Mouse (Mus musculus) heart, embryonic 13.5 days (tissue): ENCODE measurements around the gene Calm3. TPM values are rescaled to one million over a fixed set of nuclear protein-coding genes. Genes with fewer than 3 reads are reported as not detected.

ENCODE experiments used
- ATAC-seq: fragments of 200-750 bp; cut with Nextera tagmentation; 2 replicates; pipeline ENCODE4 v1.8.0; 2017; ENCODE audit warnings: moderate TSS enrichment; ENCODE audit not compliant: insufficient number of reproducible peaks, low FRiP score, low TSS enrichment; ENCODE audit errors: extremely low read depth
- H3K27ac ChIP-seq: fragments of 300-500 bp; sonication (generic); replicated peaks from 2 replicates; pipeline ENCODE4 v1.5.1; 2015; ENCODE audit warnings: moderate library complexity, mild to moderate bottlenecking, inconsistent platforms
- H3K27me3 ChIP-seq: fragments of 300-500 bp; sonication (generic); replicated peaks from 2 replicates; pipeline ENCODE4 v1.6.1; 2015; ENCODE audit warnings: mild to moderate bottlenecking, inconsistent platforms
- H3K36me3 ChIP-seq: fragments of 300-500 bp; sonication (generic); 2 replicates; pipeline ENCODE4 v1.6.1; 2015; ENCODE audit warnings: mild to moderate bottlenecking, inconsistent platforms
- H3K4me1 ChIP-seq: fragments of 300-500 bp; sonication (generic); 2 replicates; pipeline ENCODE4 v1.6.1; 2015; ENCODE audit warnings: inconsistent platforms
- H3K4me2 ChIP-seq: fragments of 300-500 bp; sonication (generic); 2 replicates; pipeline ENCODE4 v1.6.1; 2015; ENCODE audit warnings: inconsistent platforms, mild to moderate bottlenecking, moderate library complexity
- H3K4me3 ChIP-seq: fragments of 300-500 bp; sonication (generic); 2 replicates; pipeline ENCODE4 v1.5.1; 2015; ENCODE audit warnings: moderate library complexity, mild to moderate bottlenecking, inconsistent platforms
- H3K9ac ChIP-seq: fragments of 300-500 bp; sonication (generic); 2 replicates; pipeline ENCODE4 v1.6.1; 2015; ENCODE audit warnings: inconsistent platforms, mild to moderate bottlenecking, moderate library complexity
- H3K9me3 ChIP-seq: fragments of 300-500 bp; sonication (generic); 2 replicates; pipeline ENCODE4 v1.6.1; 2016; ENCODE audit warnings: inconsistent platforms
- WGBS: fragments of 180-500 bp; shearing (Covaris S2); methylation state at CpG from one replicate; pipeline ENCODE4 v1.1.7; 2015; ENCODE audit warnings: mixed read lengths; 5-methylcytosine and 5-hydroxymethylcytosine counted together
- polyA plus RNA-seq: library from polyadenylated mRNA; unstranded; fragments of >200 nt; fragmentation: Nextera tagmentation; extraction: Ambion mirVana; gene quantifications from 2 replicates; pipeline ENCODE4 v1.2.1, GENCODE M21; 2015

Calm3 gene
- polyA plus RNA-seq, 1 experiment from 2014 or later: 85.5 TPM

DNA sequence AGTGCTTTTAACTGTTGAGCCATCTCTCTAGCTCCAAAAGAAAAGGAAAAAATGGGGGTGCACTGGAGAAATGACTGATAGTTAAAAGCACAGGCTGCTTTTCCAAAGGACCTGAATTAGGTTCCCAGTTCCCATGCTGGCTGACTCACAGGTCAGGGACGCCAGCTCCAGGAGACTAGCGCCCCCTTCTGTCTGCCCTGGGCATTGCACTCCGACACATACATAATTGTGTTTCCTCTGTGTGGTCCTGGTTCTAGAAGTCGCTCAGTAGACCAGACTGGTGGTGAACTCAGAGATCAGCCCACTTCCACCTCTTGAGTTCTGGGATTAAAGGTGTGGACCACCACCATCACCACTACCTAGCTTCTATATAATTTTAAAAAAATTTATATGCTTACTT lies 13.4 kb upstream of the Calm3 start:
- Histone ChIP-seq H3K9me3 (no peaks in the 10 kb centered on the region), H3K4me1 (peaks cover 17% of the 10 kb centered on the region), H3K4me2 (no peak overlapping the region), H3K4me3 (no peak overlapping the region), H3K27ac (no peak overlapping the region), H3K27me3 (no peaks in the 10 kb centered on the region), H3K9ac (no peak overlapping the region), H3K36me3 (no peaks in the 10 kb centered on the region)
- ATAC-seq: no peak
- WGBS: 39% methylated on average over 4 of the region's 4 CpGs

DNA sequence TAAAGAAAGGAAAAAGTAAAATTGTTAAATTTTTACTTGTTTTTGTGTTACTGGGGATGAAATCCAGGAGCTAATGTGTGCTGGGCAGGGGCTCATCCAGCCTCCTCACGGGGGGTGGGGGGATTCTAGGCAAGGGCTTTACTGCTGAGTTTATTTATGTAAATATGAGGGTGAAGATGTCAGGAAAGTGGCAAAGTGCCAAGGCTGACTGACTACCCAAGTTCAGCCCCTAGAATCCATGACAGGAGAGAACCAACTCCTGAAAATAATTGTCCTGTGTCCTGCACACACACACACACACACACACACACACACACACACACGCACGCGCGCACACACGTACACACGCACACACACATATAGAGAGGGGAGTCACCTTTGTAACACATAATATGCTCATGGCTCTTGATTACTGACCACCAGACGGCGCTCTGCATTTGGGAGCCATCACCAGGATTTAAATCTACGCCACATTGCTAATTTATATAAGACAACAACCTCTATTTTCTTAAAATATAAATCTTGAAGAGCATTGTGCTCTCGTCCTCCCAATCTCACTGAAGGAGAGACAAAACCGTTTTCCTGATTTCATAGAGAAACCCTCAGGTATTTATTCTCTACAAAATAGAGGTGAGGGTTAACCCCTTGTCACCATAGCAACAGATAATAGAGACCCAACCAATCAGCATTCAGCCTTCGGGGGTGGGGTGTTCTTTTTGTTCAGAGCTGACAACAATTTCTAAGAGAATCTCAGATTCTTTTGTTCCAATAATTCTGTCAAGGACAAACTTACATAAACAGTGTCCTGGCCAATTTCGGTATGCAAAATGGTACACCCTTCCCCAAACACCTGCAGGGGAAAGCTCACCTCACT lies 9.0 kb upstream of the Calm3 start:
- Histone ChIP-seq H3K4me2 (no peak overlapping the region), H3K36me3 (no peaks in the 10 kb centered on the region), H3K27ac (no peak overlapping the region), H3K9ac (no peak overlapping the region), H3K4me1 (no peaks in the 10 kb centered on the region; the same call in 1 of the 2 replicates), H3K27me3 (no peaks in the 10 kb centered on the region), H3K4me3 (no peak overlapping the region), H3K9me3 (no peaks in the 10 kb centered on the region)
- WGBS: 37% methylated on average over 14 of the region's 14 CpGs
- no peak for ATAC-seq

DNA sequence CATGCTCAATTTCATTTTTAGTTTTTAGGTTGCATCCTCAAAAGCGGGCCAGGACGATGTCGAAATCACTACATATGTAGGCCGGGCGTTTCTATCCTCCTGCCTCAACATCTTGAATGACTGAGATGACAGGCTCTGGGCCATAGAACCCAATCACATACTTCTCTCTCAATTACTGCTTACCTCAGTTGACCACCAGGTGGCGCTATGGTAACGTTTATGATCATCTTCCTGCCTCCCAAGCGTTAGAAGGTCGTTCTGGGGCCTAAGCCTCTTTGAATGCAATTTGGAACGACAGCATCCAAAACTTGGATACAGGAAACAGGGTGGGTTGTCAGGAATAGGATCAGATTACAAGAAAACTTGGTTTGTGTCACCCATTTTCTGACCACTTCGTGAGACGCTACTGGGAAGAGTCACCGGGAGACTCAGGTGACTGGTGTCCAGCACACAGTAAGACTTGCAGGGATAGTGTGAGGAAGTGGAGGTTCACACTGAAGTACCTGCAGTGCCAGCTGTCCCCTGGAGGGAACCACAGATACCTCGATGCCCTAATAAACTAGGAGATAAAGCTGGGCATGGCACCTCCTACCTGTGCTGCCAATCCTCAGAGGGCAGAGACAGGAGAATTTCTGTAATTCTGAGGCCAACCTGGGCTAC lies 8.2 kb upstream of the Calm3 start:
- WGBS: 17% methylated on average over 14 of the region's 14 CpGs
- ATAC-seq: no peak
- no peaks in the 10 kb centered on the region for H3K36me3 ChIP-seq

DNA sequence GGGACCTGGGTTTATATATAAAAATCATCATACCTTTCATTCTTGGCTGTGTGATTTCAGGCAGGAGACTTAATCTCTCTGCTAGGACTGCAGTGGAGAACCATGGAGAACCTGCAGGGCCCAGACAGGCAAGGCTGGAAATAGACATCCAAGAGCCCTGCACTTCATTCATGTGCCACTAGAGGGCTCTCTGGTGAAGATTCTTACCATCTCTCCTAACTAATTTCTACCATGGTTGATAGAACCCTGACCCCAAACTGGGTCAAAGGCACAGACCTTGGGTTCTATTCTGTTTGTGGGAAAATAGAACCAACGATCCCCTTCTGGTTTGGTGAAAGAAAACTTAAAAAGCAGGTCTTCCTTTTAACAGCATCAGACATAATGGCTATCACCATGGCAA lies 6.9 kb upstream of the Calm3 start:
- no peaks in the 10 kb centered on the region for H3K9me3 ChIP-seq
- H3K9ac ChIP-seq: no peak overlapping the region
- no peaks in the 10 kb centered on the region; the same call in 1 of the 2 replicates for H3K4me1 ChIP-seq
- H3K27ac ChIP-seq: no peak overlapping the region
- no peaks in the 10 kb centered on the region for H3K36me3 ChIP-seq
- 12% methylated on average over 1 of the region's 1 CpGs for WGBS
- no peaks in the 10 kb centered on the region for H3K27me3 ChIP-seq
- no peak overlapping the region for H3K4me2 ChIP-seq
- no peak for ATAC-seq
- H3K4me3 ChIP-seq: no peak overlapping the region

More for the DNA sequence above, 8.2 kb upstream of the Calm3 start:
- Histone ChIP-seq H3K27ac (no peak overlapping the region), H3K4me3 (no peak overlapping the region), H3K4me2 (no peak overlapping the region), H3K27me3 (no peaks in the 10 kb centered on the region), H3K4me1 (no peaks in the 10 kb centered on the region; the same call in 1 of the 2 replicates), H3K9me3 (no peaks in the 10 kb centered on the region), H3K9ac (no peak overlapping the region)

DNA sequence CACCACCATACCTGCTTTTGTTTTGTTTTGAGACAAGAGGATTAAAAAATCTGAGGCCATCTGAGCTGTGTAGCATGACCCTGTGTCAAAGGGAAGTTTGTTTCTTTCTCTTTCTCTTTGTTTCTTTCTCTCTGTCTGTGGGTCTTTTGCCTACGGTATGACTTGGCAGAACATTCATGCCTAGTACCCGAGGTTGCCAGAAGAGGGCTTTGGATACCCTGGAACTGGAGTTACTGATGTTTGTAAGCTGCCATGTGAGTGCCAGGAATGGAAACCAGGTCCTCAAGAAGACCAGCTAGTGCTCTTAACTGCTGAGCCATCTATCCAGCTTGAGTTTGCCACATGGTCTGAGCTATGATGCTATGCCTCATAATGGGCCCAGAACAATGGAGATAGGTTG lies 4.4 kb upstream of the Calm3 start:
- no peaks in the 10 kb centered on the region for H3K27me3 ChIP-seq
- no peak overlapping the region for H3K27ac ChIP-seq
- WGBS: 43% methylated on average over 2 of the region's 2 CpGs
- H3K9me3 ChIP-seq: no peaks in the 10 kb centered on the region
- H3K36me3 ChIP-seq: no peaks in the 10 kb centered on the region
- peaks cover 5% of the 10 kb centered on the region; the same call in 1 of the 2 replicates for H3K4me1 ChIP-seq
- no peak overlapping the region for H3K9ac ChIP-seq
- no peak overlapping the region for H3K4me3 ChIP-seq
- no peak for ATAC-seq
- no peak overlapping the region for H3K4me2 ChIP-seq

DNA sequence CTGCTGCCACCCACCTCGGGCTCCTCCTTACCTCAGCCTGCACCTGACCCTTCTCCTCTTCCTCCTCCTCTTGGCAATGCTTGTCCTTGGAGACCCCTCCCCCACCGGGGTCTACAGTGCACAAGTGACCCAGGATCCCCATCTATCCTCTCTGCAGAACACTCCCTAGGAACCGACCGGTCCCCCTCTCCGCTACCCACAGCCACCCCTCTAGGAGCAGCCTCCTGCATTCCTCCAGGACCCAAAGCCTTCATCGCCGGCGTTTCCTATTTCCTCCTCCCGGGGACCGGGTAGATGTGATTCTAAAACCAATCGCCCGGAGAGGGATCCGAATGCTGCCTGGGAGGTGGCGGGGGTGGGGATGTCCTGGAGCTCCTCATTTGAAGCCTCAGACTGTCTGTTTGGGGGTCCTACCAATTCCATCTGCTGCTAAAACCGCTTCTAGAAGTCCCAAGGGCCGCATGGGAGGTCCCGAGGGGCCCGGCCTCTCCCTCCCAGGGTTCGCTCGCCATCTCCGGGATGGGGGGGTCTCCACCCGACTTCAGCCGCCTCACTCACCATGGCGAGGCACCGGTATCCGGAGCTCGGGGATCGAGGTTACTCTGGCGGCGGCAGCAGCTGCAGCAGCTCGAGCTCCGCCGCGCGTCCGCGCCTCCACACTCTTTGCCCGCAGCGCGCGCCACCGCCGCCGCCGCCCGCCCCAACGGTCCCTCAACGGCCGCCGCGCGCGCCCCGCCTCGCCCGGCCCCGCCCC lies 454 bp downstream of the Calm3 start:
- no peak for ATAC-seq
- peak overlapping the region; percentile 94 for H3K27ac ChIP-seq
- no peaks in the 10 kb centered on the region for H3K9me3 ChIP-seq
- H3K36me3 ChIP-seq: peaks cover 33% of the 10 kb centered on the region
- H3K4me3 ChIP-seq: peak overlapping the region; percentile 97
- no peaks in the 10 kb centered on the region for H3K27me3 ChIP-seq
- peak overlapping the region; percentile 98 for H3K4me2 ChIP-seq
- peak overlapping the region; percentile 98 for H3K9ac ChIP-seq
- H3K4me1 ChIP-seq: peaks cover 46% of the 10 kb centered on the region
- under 1% methylated on average over 56 of the region's 57 CpGs for WGBS

DNA sequence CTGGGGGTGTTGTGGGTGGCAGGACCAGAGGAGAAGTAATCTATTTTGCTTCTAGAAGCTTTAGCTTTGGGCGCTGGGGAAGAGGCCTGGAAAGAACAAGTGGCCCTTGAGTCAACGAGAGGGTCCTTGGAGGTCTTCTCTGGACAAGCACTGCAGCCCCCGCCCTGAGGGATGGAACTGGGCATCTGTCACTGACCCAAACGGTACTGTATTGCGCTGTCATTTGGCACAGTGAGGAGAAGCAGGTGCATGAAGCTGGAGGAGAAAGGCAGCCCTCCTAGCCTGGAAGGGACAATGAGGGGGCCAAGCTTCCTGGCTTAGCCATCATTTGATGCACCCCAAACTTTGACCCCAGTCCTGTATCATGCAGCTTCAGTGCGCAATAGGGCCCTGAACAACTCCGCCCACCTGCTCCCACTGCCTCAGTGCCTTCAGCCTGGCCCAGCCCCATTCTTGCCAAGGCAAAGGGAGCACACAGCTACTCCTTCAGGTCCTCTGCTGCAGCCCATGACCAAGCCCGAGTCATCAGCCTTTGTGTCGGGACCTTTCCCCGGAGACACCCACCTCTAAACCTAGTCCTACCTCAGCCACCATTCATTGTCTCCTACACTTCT lies 1.4 kb downstream of the Calm3 start:
- peak overlapping the region; percentile 98 for H3K9ac ChIP-seq
- peaks cover 43% of the 10 kb centered on the region for H3K36me3 ChIP-seq
- 52% methylated on average over 10 of the region's 10 CpGs for WGBS
- peak overlapping the region; percentile 97 for H3K4me3 ChIP-seq
- no peak for ATAC-seq
- H3K27me3 ChIP-seq: no peaks in the 10 kb centered on the region
- peak overlapping the region; percentile 98 for H3K4me2 ChIP-seq
- peaks cover 54% of the 10 kb centered on the region for H3K4me1 ChIP-seq
- no peaks in the 10 kb centered on the region for H3K9me3 ChIP-seq
- H3K27ac ChIP-seq: peak overlapping the region; percentile 94

DNA sequence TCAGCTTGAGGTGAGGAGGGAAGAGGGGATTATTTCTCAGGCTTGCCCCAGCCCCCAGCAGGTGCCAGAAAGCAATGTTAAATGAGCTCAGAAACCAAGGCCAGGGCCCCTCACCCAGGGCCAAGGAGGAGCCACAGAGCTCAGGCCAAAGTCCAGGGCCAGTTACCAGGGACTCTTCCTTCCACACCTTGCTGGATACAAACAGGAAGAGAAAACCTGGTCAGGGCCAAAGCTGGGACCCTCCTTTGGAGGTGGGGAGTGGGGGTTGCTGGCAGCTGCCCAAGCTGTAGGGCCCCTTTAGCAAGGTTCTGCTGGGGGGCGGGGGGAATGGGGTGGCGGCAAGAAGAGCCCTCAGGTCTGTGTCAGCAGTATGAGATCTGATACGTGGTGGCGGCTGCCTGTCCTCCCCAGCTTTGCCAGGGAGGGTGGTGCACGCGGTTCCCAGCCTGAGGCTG lies 2.0 kb downstream of the Calm3 start:
- Histone ChIP-seq H3K9me3 (no peaks in the 10 kb centered on the region), H3K4me3 (peak overlapping the region; percentile 97), H3K27ac (peak overlapping the region; percentile 67), H3K4me2 (peak overlapping the region; percentile 98), H3K36me3 (peaks cover 48% of the 10 kb centered on the region), H3K9ac (peak overlapping the region; percentile 98), H3K27me3 (no peaks in the 10 kb centered on the region), H3K4me1 (peaks cover 58% of the 10 kb centered on the region)
- ATAC-seq: no peak
- WGBS: 56% methylated on average over 6 of the region's 6 CpGs

DNA sequence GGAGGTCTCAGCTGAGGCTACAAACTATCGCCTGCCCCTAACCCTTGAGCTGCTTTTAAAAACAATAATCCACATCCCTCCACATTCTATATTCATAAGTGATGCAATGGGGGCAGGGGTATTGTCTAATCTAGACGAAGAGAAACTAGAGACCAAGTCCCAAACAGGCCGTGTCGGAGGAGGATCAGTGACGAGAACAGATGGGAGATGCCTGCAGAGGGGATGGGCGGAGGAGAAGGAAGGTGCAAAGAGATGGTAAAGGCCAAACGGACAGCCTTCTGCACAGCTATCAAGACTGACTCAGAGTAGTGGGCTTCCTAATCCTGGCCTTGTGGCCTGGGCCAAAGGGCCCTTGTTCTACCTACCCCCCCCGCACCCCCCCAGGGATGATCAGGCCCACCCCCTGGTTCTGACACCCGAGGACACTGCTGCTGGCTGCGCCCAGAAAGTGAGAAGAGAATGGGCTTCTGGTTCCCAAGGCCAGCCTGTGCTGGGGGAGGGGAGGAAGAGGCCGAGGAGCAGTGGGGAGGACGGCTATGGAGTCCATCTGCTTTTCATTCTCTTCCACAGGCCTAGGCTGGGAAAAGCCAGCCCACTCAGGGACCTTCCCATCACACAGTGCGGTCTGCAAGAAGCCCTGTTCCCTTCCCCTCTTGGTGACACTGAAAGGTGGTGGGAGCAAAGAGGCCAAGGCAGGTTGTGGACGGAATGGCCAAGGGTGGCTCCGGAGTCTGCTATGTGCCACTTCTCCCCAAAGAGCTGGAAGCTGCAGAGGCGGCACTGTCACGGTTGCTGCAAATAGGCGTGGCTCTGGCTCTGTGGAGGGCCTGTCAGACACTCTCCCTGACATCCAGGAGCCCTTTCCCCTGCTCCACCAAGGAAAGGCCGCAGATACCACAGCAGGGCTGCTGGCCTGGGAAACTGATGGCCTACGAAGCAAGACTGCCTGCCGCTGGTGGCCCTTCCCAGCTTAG lies 2.8 kb downstream of the Calm3 start:
- ATAC-seq: no peak
- H3K4me3 ChIP-seq: peak overlapping the region; percentile 97
- H3K36me3 ChIP-seq: peaks cover 56% of the 10 kb centered on the region
- 58% methylated on average over 21 of the region's 21 CpGs for WGBS
- H3K9ac ChIP-seq: peak overlapping the region; percentile 98
- H3K27me3 ChIP-seq: no peaks in the 10 kb centered on the region
- peak overlapping the region; percentile 98 for H3K4me2 ChIP-seq
- H3K9me3 ChIP-seq: no peaks in the 10 kb centered on the region
- H3K4me1 ChIP-seq: peaks cover 66% of the 10 kb centered on the region
- peak overlapping the region; percentile 67 for H3K27ac ChIP-seq

DNA sequence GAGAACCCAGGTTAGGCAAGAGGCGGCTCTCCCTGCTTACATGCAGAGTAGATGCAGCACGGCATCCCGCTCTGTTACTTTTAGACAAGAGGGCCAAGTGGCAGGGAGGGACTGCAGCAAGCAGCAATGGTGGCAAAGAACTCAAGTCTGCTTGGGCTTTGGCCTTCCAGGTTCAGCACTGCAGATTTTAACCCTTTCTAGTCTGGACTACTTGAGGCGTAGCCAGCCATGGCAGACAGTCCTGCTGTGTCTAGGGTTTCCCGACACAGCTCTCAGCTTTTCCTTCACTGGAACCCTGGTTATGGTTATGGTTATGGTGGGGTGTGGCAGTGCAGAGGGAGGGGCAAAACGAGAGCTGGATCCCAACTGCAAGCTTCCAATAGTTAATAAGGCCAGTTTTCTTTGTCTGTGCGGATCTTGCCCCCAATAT lies 3.7 kb downstream of the Calm3 start:
- peaks cover 66% of the 10 kb centered on the region for H3K36me3 ChIP-seq
- no peak for ATAC-seq
- H3K27me3 ChIP-seq: no peaks in the 10 kb centered on the region
- WGBS: 86% methylated on average over 7 of the region's 7 CpGs
- H3K27ac ChIP-seq: no peak overlapping the region
- H3K4me1 ChIP-seq: peaks cover 71% of the 10 kb centered on the region
- H3K4me2 ChIP-seq: no peak overlapping the region
- H3K9me3 ChIP-seq: no peaks in the 10 kb centered on the region
- peak overlapping the region; percentile 52; the same call in 1 of the 2 replicates for H3K9ac ChIP-seq
- no peak overlapping the region for H3K4me3 ChIP-seq
